Mouse (Mus musculus): ENCODE results near the gene Myh14. TPM values are rescaled to one million over a fixed set of nuclear protein-coding genes. Genes with fewer than 3 reads are reported as not detected.

Myh14 gene
- polyA plus RNA-seq, 1 experiment from 2014 or later, result 0.59 TPM

DNA sequence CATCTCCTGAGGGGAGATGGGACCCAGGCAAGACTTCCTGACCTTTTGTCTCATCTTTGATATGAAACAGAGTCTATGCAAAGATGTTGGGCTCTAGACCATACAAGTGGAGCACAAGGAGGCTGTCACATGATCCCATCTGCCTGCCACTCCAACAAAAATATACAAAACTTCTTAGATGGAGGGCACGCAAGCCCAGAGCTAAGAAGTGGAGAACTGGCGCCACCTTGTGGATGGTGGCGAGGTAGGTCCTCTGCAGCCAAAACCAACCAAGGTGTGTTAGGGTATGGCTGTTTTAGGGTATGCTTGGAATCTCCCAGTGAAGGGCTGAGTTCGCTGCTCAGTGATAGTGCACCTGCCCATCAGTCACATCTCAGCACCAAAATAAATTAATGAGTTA lies 20.7 kb downstream of the Myh14 start:
- H3K9ac ChIP-seq, result no peak overlapping the region
- H3K9me3 ChIP-seq (replicated peaks), result no peaks in the 10 kb centered on the region
- no peaks in the 10 kb centered on the region for H3K4me1 ChIP-seq (replicated peaks)
- no peak overlapping the region for H3K27ac ChIP-seq (ENCODE audit: poor library complexity, severe bottlenecking)
- no peak overlapping the region for H3K4me2 ChIP-seq
- peaks cover 27% of the 10 kb centered on the region for H3K27me3 ChIP-seq (replicated peaks)
- ATAC-seq (ENCODE audit: insufficient number of reproducible peaks, low FRiP score), result no peak
- H3K36me3 ChIP-seq, result no peaks in the 10 kb centered on the region
- no peak overlapping the region for H3K4me3 ChIP-seq
- WGBS, result 14% methylated on average over 4 of the region's 4 CpGs

DNA sequence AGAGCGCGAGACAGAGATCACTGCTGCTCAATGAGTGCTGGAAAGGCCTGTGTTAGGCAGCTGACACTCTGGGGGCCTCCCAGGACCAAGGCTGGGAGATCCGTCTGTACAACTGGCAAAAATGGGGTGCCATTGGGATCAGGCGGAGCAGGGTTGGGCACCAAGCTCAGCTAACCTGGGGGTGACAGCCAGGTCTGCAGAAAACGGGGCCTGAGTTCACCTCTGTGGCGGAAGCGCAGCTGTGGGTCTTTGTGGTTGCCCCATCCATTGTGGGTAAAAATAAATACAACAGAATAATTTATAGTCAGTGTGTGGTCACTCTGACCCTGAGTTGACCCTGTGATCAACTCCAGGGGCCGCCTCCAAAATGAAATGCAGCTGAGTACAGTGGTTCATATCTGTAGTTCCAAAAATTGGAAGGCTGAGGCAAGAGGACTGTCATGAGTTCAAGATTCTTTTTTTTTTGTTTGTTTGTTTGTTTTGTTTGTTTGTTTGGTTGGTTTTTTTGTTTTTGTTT lies 21.5 kb downstream of the Myh14 start:
- no peaks in the 10 kb centered on the region for H3K9me3 ChIP-seq (replicated peaks)
- WGBS, result 61% methylated on average over 8 of the region's 8 CpGs
- H3K4me1 ChIP-seq (replicated peaks), result no peaks in the 10 kb centered on the region
- H3K27ac ChIP-seq (ENCODE audit: poor library complexity, severe bottlenecking), result no peak overlapping the region
- peaks cover 27% of the 10 kb centered on the region for H3K27me3 ChIP-seq (replicated peaks)
- H3K4me2 ChIP-seq, result no peak overlapping the region
- no peak overlapping the region for H3K4me3 ChIP-seq
- no peaks in the 10 kb centered on the region for H3K36me3 ChIP-seq
- no peak overlapping the region for H3K9ac ChIP-seq
- no peak for ATAC-seq (ENCODE audit: insufficient number of reproducible peaks, low FRiP score)

DNA sequence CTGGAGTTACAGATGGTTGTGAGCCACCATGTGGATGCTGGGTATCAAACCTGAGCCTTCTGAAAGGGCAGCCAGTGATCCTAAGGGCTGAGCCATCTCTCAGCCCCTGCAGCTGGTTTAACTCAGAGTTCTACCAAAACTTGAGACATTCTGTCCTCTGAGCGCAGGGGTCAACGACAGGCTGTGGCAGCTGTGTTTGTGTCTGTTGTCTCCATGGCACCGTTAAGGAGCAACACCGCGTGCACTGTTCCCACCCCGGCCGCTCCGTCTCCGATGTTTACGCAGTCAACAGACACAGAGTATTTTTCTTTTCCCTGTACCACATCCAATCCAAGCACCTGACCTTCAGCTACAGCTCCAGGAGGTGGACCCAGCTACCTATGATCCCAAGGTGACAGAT lies 22.9 kb downstream of the Myh14 start:
- Histone ChIP-seq H3K9me3 (replicated peaks) (no peaks in the 10 kb centered on the region), H3K4me3 (no peak overlapping the region), H3K4me2 (no peak overlapping the region), H3K36me3 (no peaks in the 10 kb centered on the region), H3K27ac (ENCODE audit: poor library complexity, severe bottlenecking) (no peak overlapping the region), H3K9ac (no peak overlapping the region), H3K4me1 (replicated peaks) (no peaks in the 10 kb centered on the region), H3K27me3 (replicated peaks) (peaks cover 41% of the 10 kb centered on the region)
- 63% methylated on average over 10 of the region's 10 CpGs for WGBS
- no peak for ATAC-seq (ENCODE audit: insufficient number of reproducible peaks, low FRiP score)

- Histone ChIP-seq H3K27me3 (replicated peaks) (peaks cover 46% of the 10 kb centered on the region), H3K9ac (no peak overlapping the region), H3K27ac (ENCODE audit: poor library complexity, severe bottlenecking) (no peak overlapping the region), H3K4me1 (replicated peaks) (no peaks in the 10 kb centered on the region), H3K4me2 (no peak overlapping the region), H3K9me3 (replicated peaks) (no peaks in the 10 kb centered on the region), H3K36me3 (no peaks in the 10 kb centered on the region), H3K4me3 (no peak overlapping the region)
- no peak for ATAC-seq (ENCODE audit: insufficient number of reproducible peaks, low FRiP score)
- 50% methylated on average over 7 of the region's 7 CpGs for WGBS
These were observed 23.5 kb downstream of the Myh14 start for GRCm38 (mm10) chr7:44647042-44647724.

GRCm38 (mm10) chr7:44645951-44646350 lies 24.7 kb downstream of the Myh14 start:
- no peaks in the 10 kb centered on the region for H3K9me3 ChIP-seq (replicated peaks)
- no peak overlapping the region for H3K4me2 ChIP-seq
- no peak overlapping the region for H3K27ac ChIP-seq (ENCODE audit: poor library complexity, severe bottlenecking)
- H3K9ac ChIP-seq, result no peak overlapping the region
- H3K4me3 ChIP-seq, result no peak overlapping the region
- no peaks in the 10 kb centered on the region for H3K4me1 ChIP-seq (replicated peaks)
- H3K36me3 ChIP-seq, result no peaks in the 10 kb centered on the region
- WGBS, result 20% methylated on average over 15 of the region's 15 CpGs
- no peak for ATAC-seq (ENCODE audit: insufficient number of reproducible peaks, low FRiP score)
- peaks cover 59% of the 10 kb centered on the region for H3K27me3 ChIP-seq (replicated peaks)

GRCm38 (mm10) chr7:44645256-44645655 lies 25.4 kb downstream of the Myh14 start:
- H3K9me3 ChIP-seq (replicated peaks), result no peaks in the 10 kb centered on the region
- WGBS, result 68% methylated on average over 5 of the region's 5 CpGs
- no peak for ATAC-seq (ENCODE audit: insufficient number of reproducible peaks, low FRiP score)
- no peaks in the 10 kb centered on the region for H3K36me3 ChIP-seq
- H3K4me2 ChIP-seq, result no peak overlapping the region
- H3K27ac ChIP-seq (ENCODE audit: poor library complexity, severe bottlenecking), result no peak overlapping the region
- no peak overlapping the region for H3K4me3 ChIP-seq
- H3K27me3 ChIP-seq (replicated peaks), result peaks cover 66% of the 10 kb centered on the region
- H3K4me1 ChIP-seq (replicated peaks), result no peaks in the 10 kb centered on the region
- no peak overlapping the region for H3K9ac ChIP-seq

DNA sequence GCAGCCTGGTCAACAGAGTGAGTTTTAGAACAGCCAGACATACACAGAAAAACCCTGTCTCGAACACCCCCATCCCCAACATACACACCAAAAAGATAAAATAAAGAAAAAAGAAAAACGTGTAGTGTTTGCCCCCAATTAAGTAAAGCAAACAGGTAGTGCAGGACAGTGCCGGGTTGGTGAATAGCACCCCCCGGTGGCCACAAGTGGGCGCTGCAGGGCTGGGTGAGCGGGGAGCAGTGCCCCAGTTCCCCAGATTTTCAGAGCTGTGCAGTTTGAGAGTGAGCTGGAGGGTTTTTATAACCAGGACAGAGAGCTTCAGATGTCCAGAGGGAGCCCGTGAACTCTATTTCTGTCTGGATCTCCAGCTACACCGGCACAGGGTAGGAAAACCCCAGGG lies 28.8 kb downstream of the Myh14 start:
- Histone ChIP-seq H3K4me2 (no peak overlapping the region), H3K9ac (no peak overlapping the region), H3K36me3 (no peaks in the 10 kb centered on the region), H3K27me3 (replicated peaks) (peaks cover 92% of the 10 kb centered on the region), H3K4me1 (replicated peaks) (no peaks in the 10 kb centered on the region), H3K4me3 (no peak overlapping the region), H3K27ac (ENCODE audit: poor library complexity, severe bottlenecking) (no peak overlapping the region), H3K9me3 (replicated peaks) (no peaks in the 10 kb centered on the region)
- WGBS, result 26% methylated on average over 8 of the region's 8 CpGs
- ATAC-seq (ENCODE audit: insufficient number of reproducible peaks, low FRiP score), result no peak

- 18% methylated on average over 25 of the region's 25 CpGs for WGBS
- no peak for ATAC-seq (ENCODE audit: insufficient number of reproducible peaks, low FRiP score)
- H3K4me2 ChIP-seq, result peak overlapping the region; percentile 27
- H3K36me3 ChIP-seq, result no peaks in the 10 kb centered on the region
- peak overlapping the region; percentile 9; the same call in 1 of the 2 replicates for H3K4me3 ChIP-seq
- no peak overlapping the region for H3K9ac ChIP-seq
- no peaks in the 10 kb centered on the region for H3K9me3 ChIP-seq (replicated peaks)
- no peak overlapping the region for H3K27ac ChIP-seq (ENCODE audit: poor library complexity, severe bottlenecking)
- no peaks in the 10 kb centered on the region for H3K4me1 ChIP-seq (replicated peaks)
- H3K27me3 ChIP-seq (replicated peaks), result peaks cover 91% of the 10 kb centered on the region
These were observed 29.6 kb downstream of the Myh14 start for GRCm38 (mm10) chr7:44640843-44641605.

DNA sequence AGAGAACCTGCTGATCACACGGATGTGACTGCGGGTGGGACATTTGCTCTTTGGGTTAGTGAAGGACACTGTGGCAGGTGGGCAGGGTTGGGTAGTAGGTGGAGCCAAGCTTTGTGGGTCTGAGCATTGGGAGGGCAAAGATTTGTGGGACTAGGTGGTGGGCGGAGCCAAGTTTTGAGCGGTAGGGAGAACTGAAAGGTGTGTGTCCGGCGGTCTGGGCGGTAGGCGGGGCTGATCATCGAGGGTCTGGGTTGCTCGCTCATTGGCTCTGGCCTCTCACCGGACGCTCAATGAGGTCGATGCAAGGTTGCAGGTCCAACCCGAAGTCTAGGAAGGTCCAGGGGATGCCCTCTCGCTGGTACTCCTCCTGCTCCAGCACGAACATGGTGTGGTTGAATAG lies 32.0 kb downstream of the Myh14 start:
- no peak for ATAC-seq (ENCODE audit: insufficient number of reproducible peaks, low FRiP score)
- 5% methylated on average over 16 of the region's 16 CpGs for WGBS
- Histone ChIP-seq H3K27me3 (replicated peaks) (peaks cover 91% of the 10 kb centered on the region), H3K9me3 (replicated peaks) (no peaks in the 10 kb centered on the region), H3K27ac (ENCODE audit: poor library complexity, severe bottlenecking) (no peak overlapping the region), H3K4me3 (no peak overlapping the region), H3K4me2 (no peak overlapping the region), H3K36me3 (no peaks in the 10 kb centered on the region), H3K9ac (no peak overlapping the region), H3K4me1 (replicated peaks) (no peaks in the 10 kb centered on the region)

- no peak for ATAC-seq (ENCODE audit: insufficient number of reproducible peaks, low FRiP score)
- peaks cover 91% of the 10 kb centered on the region for H3K27me3 ChIP-seq (replicated peaks)
- H3K9me3 ChIP-seq (replicated peaks), result no peaks in the 10 kb centered on the region
These were observed 34.0 kb downstream of the Myh14 start for GRCm38 (mm10) chr7:44636684-44637083.

GRCm38 (mm10) chr7:44633407-44633806 lies 37.2 kb downstream of the Myh14 start:
- no peak overlapping the region for H3K4me2 ChIP-seq
- H3K9me3 ChIP-seq (replicated peaks), result no peaks in the 10 kb centered on the region
- ATAC-seq (ENCODE audit: insufficient number of reproducible peaks, low FRiP score), result no peak
- no peak overlapping the region for H3K4me3 ChIP-seq
- no peak overlapping the region for H3K9ac ChIP-seq
- peaks cover 88% of the 10 kb centered on the region for H3K27me3 ChIP-seq (replicated peaks)
- no peak overlapping the region for H3K27ac ChIP-seq (ENCODE audit: poor library complexity, severe bottlenecking)
- no peaks in the 10 kb centered on the region for H3K36me3 ChIP-seq
- 10% methylated on average over 15 of the region's 15 CpGs for WGBS
- H3K4me1 ChIP-seq (replicated peaks), result no peaks in the 10 kb centered on the region

More at GRCm38 (mm10) chr7:44636684-44637083, 34.0 kb downstream of the Myh14 start:
- H3K4me2 ChIP-seq, result no peak overlapping the region
- no peak overlapping the region for H3K9ac ChIP-seq
- no peak overlapping the region for H3K4me3 ChIP-seq
- no peak overlapping the region for H3K27ac ChIP-seq (ENCODE audit: poor library complexity, severe bottlenecking)
- 77% methylated on average over 9 of the region's 9 CpGs for WGBS
- no peaks in the 10 kb centered on the region for H3K4me1 ChIP-seq (replicated peaks)
- no peaks in the 10 kb centered on the region for H3K36me3 ChIP-seq

Data from heart, embryonic 12.5 days (tissue).